Mouse (Mus musculus): ENCODE results near the gene Rassf1.

DNA sequence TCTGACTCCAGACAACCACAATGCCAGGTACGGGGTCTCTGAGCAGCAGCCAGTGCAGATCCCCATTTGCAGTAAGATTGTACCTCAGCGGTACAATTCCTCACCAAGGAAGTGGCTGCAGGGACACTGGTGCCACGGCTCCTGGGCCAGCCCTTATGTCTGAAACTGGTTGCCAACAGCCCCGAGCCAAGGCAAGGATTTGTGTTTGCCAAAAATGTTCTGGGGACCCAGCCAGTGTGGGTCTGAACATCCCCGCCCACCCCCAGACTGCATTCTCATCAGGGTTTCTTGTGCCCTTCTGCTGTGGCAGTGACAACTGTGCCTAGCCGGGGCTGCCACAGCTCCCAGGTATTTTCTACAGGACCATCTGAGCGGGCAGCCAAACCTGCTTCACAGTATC lies 13.1 kb upstream of the Rassf1 start:
- TF ChIP-seq CTCF (IDR thresholded peaks at IDR 0.05; ENCODE audit: borderline replicate concordance, control insufficient read depth, extremely low read depth, insufficient read depth, low read length, poor library complexity), result no peak
- TF ChIP-seq POLR2A (IDR thresholded peaks at IDR 0.05; ENCODE audit: control insufficient read depth, extremely low read depth, insufficient read depth, low read length, poor library complexity), result no peak

All from thymus, adult 2 months (tissue).